Mouse (Mus musculus) erythroblast, embryonic 14.5 days (primary cell): Measurements from ENCODE around the gene Plekha7. TPM values are rescaled to one million over a fixed set of nuclear protein-coding genes. Genes with fewer than 3 reads are reported as not detected.

Experiments
- H3K27me3 ChIP-seq: 2 replicates; pipeline ENCODE4 v1.6.1; 2012; ENCODE audit warnings: inconsistent platforms; ENCODE audit not compliant: control insufficient read depth
- H3K36me3 ChIP-seq: 2 replicates; pipeline ENCODE4 v1.6.1; 2012; ENCODE audit warnings: mild to moderate bottlenecking, inconsistent platforms; ENCODE audit not compliant: control insufficient read depth
- H3K4me1 ChIP-seq: 2 replicates; pipeline ENCODE4 v1.6.1; 2012; ENCODE audit warnings: inconsistent platforms; ENCODE audit not compliant: control insufficient read depth
- H3K4me3 ChIP-seq: replicated peaks from 2 replicates; pipeline ENCODE3; 2012; ENCODE audit warnings: moderate library complexity, mild to moderate bottlenecking, inconsistent platforms
- H3K9me3 ChIP-seq: 2 replicates; pipeline ENCODE4 v1.6.1; 2012; ENCODE audit warnings: low read length, inconsistent platforms, mixed read lengths; ENCODE audit not compliant: control insufficient read depth
- GATA1 ChIP-seq: IDR thresholded peaks from 2 replicates; pipeline ENCODE4 v1.6.1; 2012; ENCODE audit warnings: low read length, inconsistent platforms, mixed read lengths
- TAL1 ChIP-seq: IDR thresholded peaks from 3 replicates; pipeline ENCODE4 v1.6.1; 2012; ENCODE audit warnings: low read length, inconsistent platforms, mixed read lengths
- polyA plus RNA-seq: library from polyadenylated mRNA; stranded (reverse); fragments of >175 nt; gene quantifications from 2 replicates; pipeline ENCODE4 v1.2.3, GENCODE M21; 2012

Plekha7 gene
- polyA plus RNA-seq, 1 experiment, result 0.19 TPM

DNA sequence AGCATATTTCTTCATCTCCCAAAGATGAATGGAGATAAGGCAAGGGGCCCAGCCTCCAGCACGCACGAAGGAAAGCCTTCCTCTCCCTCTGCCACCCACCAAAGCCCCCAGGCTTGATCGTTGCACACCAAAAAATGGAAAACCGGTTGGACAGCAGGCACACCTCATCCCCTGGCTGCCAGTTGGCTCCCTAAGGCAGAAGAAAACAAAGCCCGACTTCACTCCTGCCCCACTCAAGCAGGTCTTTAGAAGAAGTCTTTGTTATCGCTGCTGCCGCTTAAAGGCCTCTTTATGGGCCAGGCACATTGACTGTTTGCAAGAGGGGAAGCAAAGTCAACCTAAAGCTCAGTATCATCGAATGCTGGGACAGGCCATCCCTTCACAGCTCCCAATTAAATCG, 29.9 kb downstream of the Plekha7 start:
- Histone ChIP-seq H3K36me3 (no peaks in the 10 kb centered on the region), H3K4me3 (no peak overlapping the region), H3K4me1 (no peaks in the 10 kb centered on the region), H3K9me3 (no peaks in the 10 kb centered on the region), H3K27me3 (no peaks in the 10 kb centered on the region)
- TF ChIP-seq GATA1 (no peak), TAL1 (no peak)

GRCm38 (mm10) chr7:116276315-116276714, 31.9 kb downstream of the Plekha7 start:
- H3K4me3 ChIP-seq, result no peak overlapping the region
- no peaks in the 10 kb centered on the region for H3K27me3 ChIP-seq
- H3K4me1 ChIP-seq, result no peaks in the 10 kb centered on the region
- H3K9me3 ChIP-seq, result no peaks in the 10 kb centered on the region; the same call in 1 of the 2 replicates
- no peaks in the 10 kb centered on the region for H3K36me3 ChIP-seq
- TF ChIP-seq TAL1 (no peak), GATA1 (no peak)

DNA sequence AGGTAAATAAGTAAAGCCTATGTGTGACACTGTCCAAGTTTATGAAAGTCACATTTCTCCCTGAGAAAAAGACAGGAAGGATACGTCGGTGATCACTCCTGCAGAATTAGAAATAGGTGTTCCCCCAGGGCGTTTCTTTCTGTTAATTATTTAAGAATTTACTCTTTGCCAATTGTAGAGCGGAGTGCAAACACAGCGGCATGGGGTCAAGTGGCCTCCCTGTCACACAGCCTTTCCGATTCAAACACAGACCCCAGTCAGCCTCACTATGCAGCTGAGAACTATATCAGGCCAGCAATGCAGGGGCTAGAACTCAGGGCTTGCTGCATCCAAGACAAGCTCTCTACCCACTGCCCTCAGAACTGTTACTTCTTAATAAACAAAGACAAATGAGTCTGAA, 35.1 kb downstream of the Plekha7 start:
- TF ChIP-seq GATA1, result no peak
- TF ChIP-seq TAL1, result no peak
- Histone ChIP-seq H3K4me1 (peaks cover under 1% of the 10 kb centered on the region; the same call in 1 of the 2 replicates), H3K36me3 (no peaks in the 10 kb centered on the region), H3K4me3 (no peak overlapping the region), H3K9me3 (no peaks in the 10 kb centered on the region; the same call in 1 of the 2 replicates), H3K27me3 (no peaks in the 10 kb centered on the region)

DNA sequence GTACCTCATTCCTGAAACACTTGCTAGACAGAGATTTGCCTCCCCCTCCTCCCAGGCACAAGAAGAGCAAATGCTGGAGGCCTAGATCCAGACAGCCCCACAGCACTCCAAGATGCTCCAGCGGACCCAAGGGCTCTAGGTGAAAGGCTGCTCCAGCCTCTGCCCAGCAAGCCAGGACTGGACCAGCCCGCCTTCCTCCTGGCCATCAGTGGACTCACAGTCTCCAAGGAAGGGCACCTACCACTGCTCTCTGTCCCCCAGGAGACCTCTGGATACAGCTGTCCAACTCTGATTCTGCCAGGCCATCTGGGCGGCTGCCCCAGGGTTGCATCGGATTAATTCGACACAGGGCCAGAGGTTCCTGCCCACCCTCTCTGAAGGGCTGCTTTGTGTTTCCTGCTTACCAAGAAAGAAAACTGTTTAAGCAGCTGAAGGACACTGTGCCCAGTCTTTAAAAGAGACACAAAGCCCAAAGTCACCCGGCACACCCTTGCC, 38.6 kb downstream of the Plekha7 start:
- Histone ChIP-seq H3K4me1 (peaks cover 3% of the 10 kb centered on the region; the same call in 1 of the 2 replicates), H3K36me3 (no peaks in the 10 kb centered on the region), H3K27me3 (no peaks in the 10 kb centered on the region), H3K9me3 (no peaks in the 10 kb centered on the region; the same call in 1 of the 2 replicates), H3K4me3 (no peak overlapping the region)
- TF ChIP-seq TAL1 (no peak), GATA1 (no peak)

GRCm38 (mm10) chr7:116268113-116268926, 39.9 kb downstream of the Plekha7 start:
- no peak for TF ChIP-seq GATA1
- TF ChIP-seq TAL1, result no peak
- no peaks in the 10 kb centered on the region; the same call in 1 of the 2 replicates for H3K9me3 ChIP-seq
- H3K4me1 ChIP-seq, result peaks cover 3% of the 10 kb centered on the region; the same call in 1 of the 2 replicates
- H3K36me3 ChIP-seq, result no peaks in the 10 kb centered on the region
- H3K27me3 ChIP-seq, result no peaks in the 10 kb centered on the region
- H3K4me3 ChIP-seq, result no peak overlapping the region

DNA sequence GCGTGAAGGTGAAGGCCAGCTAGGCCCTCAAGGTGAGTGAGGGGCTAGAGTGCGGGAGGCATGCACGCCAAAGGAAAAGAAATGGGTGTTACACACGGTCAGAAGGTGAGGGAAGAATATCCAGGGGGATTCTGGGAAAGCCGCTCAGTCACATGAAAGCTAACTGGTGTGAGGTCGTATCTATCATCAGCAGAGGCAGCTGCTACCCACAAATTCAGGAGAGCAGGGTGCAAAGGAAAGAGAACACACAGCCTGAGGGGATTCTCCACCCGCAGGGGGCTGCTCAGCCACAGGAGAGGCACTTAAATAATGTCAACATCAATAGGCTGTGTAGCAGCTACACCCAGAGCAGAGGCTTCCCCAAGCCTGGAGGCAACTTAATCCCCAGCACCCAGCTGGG, 44.9 kb downstream of the Plekha7 start:
- TF ChIP-seq TAL1 (no peak), GATA1 (no peak)
- Histone ChIP-seq H3K27me3 (no peaks in the 10 kb centered on the region), H3K9me3 (no peaks in the 10 kb centered on the region), H3K4me1 (peaks cover 3% of the 10 kb centered on the region), H3K36me3 (no peaks in the 10 kb centered on the region), H3K4me3 (no peak overlapping the region)

DNA sequence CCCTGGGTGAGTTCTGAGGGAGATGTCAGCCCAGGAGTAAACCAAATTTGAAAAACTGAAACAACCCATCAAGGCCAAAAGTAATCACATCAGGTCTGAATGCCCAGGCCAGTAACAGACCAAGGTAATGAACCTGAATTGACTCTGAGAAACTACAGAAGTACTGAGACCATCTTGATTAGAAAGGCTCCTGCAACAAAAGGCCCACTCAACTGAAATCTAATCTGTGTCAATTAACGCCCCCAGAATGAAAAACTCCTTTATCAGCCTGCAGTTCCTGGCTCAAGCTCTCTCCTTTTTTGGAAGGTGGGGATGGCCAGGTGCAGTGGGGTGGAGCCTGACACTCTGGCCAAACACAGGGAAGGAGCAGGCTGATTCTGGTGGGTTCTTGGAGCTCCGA, 45.7 kb downstream of the Plekha7 start:
- Histone ChIP-seq H3K4me1 (no peaks in the 10 kb centered on the region; the same call in 1 of the 2 replicates), H3K9me3 (no peaks in the 10 kb centered on the region), H3K4me3 (no peak overlapping the region), H3K27me3 (no peaks in the 10 kb centered on the region), H3K36me3 (no peaks in the 10 kb centered on the region)
- TF ChIP-seq TAL1 (no peak), GATA1 (no peak)

DNA sequence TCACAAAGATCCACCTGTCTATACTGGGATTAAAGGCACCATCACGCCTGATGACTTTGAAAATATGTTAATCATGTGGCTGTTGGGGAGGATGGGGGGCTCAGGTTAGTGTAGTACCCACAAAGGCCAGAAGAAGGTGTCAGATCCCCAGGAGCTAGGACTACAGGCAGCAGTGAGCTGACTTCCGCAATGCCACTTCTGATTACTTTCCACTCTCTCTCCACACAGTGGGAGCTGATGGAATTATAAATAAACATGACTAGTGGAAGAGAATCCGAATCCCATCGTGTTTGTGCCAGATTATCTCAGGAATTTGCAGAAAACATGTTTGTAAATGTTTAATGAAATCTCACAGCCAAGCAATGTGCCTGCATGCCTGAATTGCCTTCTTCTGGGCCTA, 46.1 kb downstream of the Plekha7 start:
- Histone ChIP-seq H3K9me3 (no peaks in the 10 kb centered on the region), H3K4me3 (no peak overlapping the region), H3K36me3 (no peaks in the 10 kb centered on the region), H3K4me1 (no peaks in the 10 kb centered on the region; the same call in 1 of the 2 replicates), H3K27me3 (no peaks in the 10 kb centered on the region)
- TF ChIP-seq GATA1, result no peak
- TF ChIP-seq TAL1, result no peak

- Histone ChIP-seq H3K36me3 (no peaks in the 10 kb centered on the region), H3K9me3 (no peaks in the 10 kb centered on the region), H3K4me3 (no peak overlapping the region), H3K4me1 (no peaks in the 10 kb centered on the region; the same call in 1 of the 2 replicates), H3K27me3 (no peaks in the 10 kb centered on the region)
- TF ChIP-seq GATA1 (no peak), TAL1 (no peak)
These were observed 47.2 kb downstream of the Plekha7 start for GRCm38 (mm10) chr7:116260826-116261615.
